Mouse (Mus musculus) retina, adult 2 months (tissue): ENCODE results near the gene Cmtm3.

Source experiments
- DNase-seq: peaks from one replicate; pipeline ENCODE4 v3.0.0-alpha.2; 2012; ENCODE audit warnings: low read depth, low spot score

Gene Cmtm3

DNA sequence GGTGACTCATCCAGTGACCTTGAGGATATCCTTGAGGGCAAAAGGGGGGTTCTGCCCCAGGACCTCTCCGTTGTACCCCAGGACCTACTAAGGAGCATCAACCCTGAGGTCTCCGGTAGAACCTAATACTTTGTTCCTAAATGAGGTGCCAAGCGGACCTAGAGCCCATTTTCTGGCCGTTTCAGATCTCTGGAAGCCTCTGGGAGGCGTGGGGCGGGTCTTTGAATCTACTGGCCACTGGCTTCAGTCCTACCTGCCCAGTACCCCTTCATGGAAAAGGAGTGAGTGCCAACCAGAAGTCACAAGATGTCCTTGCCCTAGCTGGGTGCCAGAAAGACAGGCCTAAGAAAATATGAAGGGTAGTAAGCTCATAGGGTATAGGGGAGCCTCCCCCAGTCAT is 2.5 kb downstream of the Cmtm3 start:
- no peak for DNase-seq

DNA sequence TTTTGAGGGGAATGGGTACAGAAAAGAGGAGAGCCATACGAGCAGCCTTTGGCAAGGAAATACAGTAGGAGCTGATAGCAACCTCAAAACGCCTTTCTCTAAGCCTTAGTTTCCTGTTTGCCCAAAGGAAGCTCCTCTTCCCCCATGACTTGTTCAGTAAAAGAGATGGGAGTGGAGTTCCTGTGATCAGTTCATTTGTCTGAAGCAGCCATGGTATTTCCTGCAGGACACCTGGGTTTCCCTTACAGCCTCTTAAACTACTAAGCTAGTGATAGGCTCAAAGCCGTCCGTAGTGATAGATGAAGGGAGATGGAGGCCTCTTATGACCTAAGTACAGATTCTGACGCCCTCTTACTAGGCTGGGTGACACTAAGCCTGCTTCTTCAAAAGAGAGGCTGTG is 3.2 kb downstream of the Cmtm3 start:
- no peak for DNase-seq

DNA sequence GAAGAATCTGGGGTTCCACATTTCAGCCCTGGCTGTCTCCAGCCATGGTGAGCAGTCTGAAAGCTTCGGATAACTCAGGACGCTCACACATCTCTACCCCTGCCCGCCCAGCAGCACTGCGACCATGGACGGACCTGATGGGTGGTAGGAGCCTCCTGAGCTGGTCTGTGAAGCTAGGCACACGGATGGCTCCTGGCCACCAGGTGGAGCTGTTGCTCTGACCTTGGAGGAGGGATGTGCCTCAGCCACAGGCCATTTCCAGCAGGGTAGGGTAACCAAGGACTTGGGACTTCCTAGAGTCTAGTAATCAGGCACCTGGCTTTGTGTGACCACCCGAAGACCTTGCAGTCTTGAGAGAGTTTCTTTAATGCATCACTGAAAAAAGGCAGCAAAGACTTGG is 4.7 kb downstream of the Cmtm3 start:
- peak; percentile 71 for DNase-seq

DNA sequence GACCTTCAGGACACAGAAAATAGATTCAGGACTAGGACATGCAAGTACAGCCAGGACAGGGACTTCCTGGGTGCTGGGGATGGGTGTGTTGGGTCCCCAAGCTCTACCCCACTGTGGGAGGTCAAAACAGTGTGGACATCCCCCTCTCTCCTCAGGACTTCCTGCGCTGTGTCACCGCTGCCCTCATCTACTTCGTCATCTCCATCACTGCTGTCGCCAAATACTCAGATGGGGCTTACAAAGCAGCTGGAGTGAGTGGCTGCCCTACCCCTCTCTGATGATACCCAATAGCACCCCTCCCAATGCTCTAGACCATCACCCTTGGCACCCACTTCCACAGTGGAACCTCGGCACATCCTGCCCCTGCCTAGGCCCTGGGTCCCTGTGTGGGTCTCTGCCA is 5.4 kb downstream of the Cmtm3 start:
- no peak for DNase-seq

DNA sequence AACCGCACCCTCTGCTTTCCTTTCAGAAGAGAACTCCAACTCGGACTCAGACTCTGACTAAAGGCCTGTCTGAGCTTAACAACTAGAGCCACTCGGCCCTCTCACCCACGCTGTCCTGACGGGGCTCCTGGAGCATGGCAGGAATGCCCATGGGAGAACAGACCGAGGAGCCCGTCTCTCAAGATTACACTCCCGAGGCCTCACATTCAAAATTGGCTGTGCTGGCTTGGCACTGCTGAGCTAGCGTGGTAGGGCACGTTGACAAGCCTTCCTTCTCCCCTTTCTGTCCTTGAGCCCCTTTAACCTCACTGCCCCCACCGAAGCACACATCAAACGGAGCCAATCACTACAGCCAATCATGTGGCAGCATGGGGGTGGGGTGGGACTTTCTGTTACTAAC is 7.5 kb downstream of the Cmtm3 start:
- no peak for DNase-seq

GRCm38 (mm10) chr8:104348971-104349370 is 9.8 kb downstream of the Cmtm3 start:
- DNase-seq, result no peak

DNA sequence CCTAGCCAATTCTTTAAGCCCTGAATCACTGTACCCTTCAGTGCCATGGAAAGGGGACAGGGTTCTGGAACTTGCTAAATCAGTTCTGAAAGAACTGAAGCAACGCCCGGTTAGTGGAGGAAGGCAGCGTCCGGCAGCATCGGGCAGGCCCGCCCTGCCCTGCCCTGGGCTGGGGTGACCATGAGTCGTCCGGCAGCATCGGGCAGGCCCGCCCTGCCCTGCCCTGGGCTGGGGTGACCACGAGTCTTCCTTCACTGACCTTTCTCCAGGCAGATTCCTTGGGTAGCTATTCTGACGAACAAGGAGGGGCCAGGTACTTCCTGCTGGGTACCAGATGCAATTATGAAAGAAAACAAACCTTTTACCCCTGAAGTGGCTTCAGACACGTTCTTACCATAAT is 10.8 kb downstream of the Cmtm3 start:
- no peak for DNase-seq

GRCm38 (mm10) chr8:104353186-104353585 is 14.0 kb downstream of the Cmtm3 start:
- DNase-seq, result no peak

GRCm38 (mm10) chr8:104354504-104354903 is 15.3 kb downstream of the Cmtm3 start:
- no peak for DNase-seq

DNA sequence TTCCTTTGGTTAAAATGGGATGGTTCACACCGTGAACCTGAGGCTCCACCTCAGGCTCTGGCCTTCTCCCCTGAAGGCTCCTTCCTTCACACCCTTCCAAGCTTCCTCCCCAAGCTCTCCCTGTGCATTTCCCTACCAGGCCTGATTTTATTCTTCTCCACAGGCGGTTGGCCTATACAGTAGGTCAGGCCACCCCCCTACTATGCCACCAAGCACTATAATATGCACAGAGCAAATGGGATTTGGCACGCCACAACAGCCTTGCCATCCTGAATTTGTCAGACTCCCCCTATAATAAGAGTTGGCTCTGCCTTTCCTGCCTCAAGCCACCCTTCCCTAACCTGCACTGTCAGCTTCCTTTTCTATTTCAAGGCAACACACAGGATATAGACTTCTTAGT is 19.4 kb downstream of the Cmtm3 start:
- no peak for DNase-seq

- DNase-seq, result no peak
These were observed 20.7 kb downstream of the Cmtm3 start for GRCm38 (mm10) chr8:104359778-104360456.

DNA sequence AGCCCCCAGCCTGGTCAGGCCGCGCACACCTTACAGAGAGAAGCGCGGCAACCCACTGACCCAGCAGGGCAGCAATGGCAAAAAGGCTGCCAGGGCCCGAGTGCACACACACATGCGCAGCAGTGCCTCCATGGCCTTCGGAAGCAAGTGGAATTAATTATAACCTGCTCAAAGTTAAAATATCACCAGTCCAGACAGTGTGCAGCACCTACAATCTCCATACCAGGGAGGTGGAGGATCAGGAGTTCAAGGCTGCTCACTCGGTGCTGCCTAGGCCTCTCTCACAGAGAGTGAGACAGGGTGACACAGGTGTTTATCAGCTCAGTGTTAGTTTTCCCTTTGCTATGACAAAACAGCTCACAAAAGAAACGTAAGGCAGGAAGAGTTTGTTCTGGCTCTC is 26.5 kb downstream of the Cmtm3 start:
- DNase-seq, result no peak

GRCm38 (mm10) chr8:104367398-104367797 is 28.2 kb downstream of the Cmtm3 start:
- DNase-seq, result no peak

GRCm38 (mm10) chr8:104369591-104369990 is 30.4 kb downstream of the Cmtm3 start:
- DNase-seq, result no peak

DNA sequence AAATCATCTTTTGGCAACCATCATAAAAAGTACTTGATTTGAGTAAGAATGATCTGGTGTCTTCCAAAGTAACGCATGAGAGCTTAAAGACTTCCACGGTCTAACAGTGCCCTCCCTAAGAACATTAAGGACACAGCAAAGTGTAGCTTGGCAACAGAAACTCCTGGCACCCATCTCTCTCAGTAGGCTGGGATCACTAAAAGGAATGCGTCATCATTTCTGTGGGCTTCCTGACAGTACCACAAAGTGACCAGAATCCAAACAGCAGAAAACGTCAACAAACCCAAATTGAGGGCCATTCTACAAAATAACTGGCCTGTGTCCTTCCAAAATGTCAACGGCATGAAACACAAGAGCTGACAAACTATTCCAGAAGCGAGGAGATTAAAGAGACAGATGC is 30.9 kb downstream of the Cmtm3 start:
- no peak for DNase-seq

- DNase-seq, result no peak
These were observed 31.9 kb downstream of the Cmtm3 start for GRCm38 (mm10) chr8:104371121-104371520.

GRCm38 (mm10) chr8:104373779-104374178 is 34.6 kb downstream of the Cmtm3 start:
- no peak for DNase-seq

GRCm38 (mm10) chr8:104374269-104374668 is 35.1 kb downstream of the Cmtm3 start:
- DNase-seq, result no peak

- DNase-seq, result no peak
These were observed 35.9 kb downstream of the Cmtm3 start for GRCm38 (mm10) chr8:104374864-104375846.

GRCm38 (mm10) chr8:104375959-104376358 is 36.7 kb downstream of the Cmtm3 start:
- DNase-seq, result no peak

DNA sequence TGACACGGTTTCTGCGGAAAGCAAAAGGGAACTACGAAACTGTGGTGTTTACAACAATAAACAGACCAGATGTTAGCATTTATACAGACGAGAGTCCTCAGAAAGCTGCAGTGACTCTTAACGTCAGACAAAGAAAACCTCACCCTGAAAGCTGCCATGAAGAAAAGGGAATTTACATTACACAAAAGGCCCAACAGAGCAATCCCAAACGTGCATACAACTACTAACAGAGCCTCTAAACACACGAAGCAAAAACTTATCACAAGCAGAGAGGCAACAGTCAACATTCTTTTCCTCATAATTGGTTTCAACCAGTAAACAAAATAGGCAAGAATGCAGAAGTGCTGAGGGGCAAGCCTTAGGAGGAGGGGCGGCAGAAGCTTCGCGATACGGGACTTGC is 37.5 kb downstream of the Cmtm3 start:
- no peak for DNase-seq

GRCm38 (mm10) chr8:104379301-104379836 is 40.2 kb downstream of the Cmtm3 start:
- no peak for DNase-seq

DNA sequence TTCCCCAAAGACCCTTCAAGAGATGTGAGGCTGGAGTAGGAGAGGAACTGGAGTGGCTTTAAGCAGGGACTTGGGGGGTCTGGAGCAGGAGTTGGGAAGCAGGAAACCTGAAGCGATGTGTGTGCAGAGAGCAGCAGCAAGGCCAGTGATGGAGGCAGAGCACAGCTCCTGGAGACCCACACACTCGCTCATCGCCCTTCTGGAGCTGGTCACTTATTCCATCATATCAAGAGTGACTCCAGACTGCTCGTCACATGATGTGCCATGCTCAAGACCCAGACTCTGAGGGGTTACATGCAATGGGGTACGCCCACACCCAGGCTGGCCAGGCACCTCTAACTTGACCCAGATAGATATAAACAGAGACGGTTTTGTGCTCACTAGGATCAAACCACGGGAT is 41.1 kb downstream of the Cmtm3 start:
- DNase-seq, result no peak
